Mouse (Mus musculus) B cell, adult 67 days (primary cell): ENCODE data around the gene Olfr1257. TPM values are rescaled to one million over a fixed set of nuclear protein-coding genes. Genes with fewer than 3 reads are reported as not detected.

Source experiments
- total RNA-seq, 2 experiments: library from RNA; stranded (reverse); gene quantifications; 4 replicates each; pipeline ENCODE4 v1.2.4; 2023

Gene Olfr1257
- total RNA-seq = not detected

GRCm38 (mm10) chr2:89878137-89878536 is at the start of gene Olfr1257:
TSS of gene Olfr1257 (plus strand) at chr2:89878437.

GRCm38 (mm10) chr2:89841455-89841854 is 36.8 kb upstream of the Olfr1257 start, which contains the start of gene Olfr1256:
TSS of gene Olfr1256 (minus strand) at chr2:89841555.

GRCm38 (mm10) chr2:89848105-89848504 is 30.1 kb upstream of the Olfr1257 start, which contains the start of gene Olfr48:
TSS of gene Olfr48 (minus strand) at chr2:89848205.

GRCm38 (mm10) chr2:89927009-89927408 is 48.8 kb downstream of the Olfr1257 start, which contains the start of gene Olfr1258:
TSS of gene Olfr1258 (plus strand) at chr2:89927309.

Other genes with a start within 250 kb of the Olfr1257 start
- gene Olfr1249, start 243.5 kb upstream of the Olfr1257 start, total RNA-seq = not detected
- gene Olfr1250, start 217.0 kb upstream of the Olfr1257 start, total RNA-seq = not detected
- gene Olfr1251, start 206.5 kb upstream of the Olfr1257 start, total RNA-seq = not detected
- not detected for gene Olfr1252, start 153.4 kb upstream of the Olfr1257 start, total RNA-seq
- gene Olfr1253, start 121.3 kb upstream of the Olfr1257 start, total RNA-seq = not detected
- gene Olfr1254, start 84.8 kb upstream of the Olfr1257 start, total RNA-seq = not detected
- gene Olfr1255, start 66.4 kb upstream of the Olfr1257 start, total RNA-seq = not detected
- not detected for gene Olfr1256, start 36.9 kb upstream of the Olfr1257 start, total RNA-seq
- not detected for gene Olfr48, start 30.2 kb upstream of the Olfr1257 start, total RNA-seq
- gene Olfr1258, start 48.9 kb downstream of the Olfr1257 start, total RNA-seq = not detected
- not detected for gene Olfr1259, start 70.2 kb downstream of the Olfr1257 start, total RNA-seq
- gene Olfr1260, start 95.9 kb downstream of the Olfr1257 start, total RNA-seq = not detected
- gene Olfr1261, start 112.8 kb downstream of the Olfr1257 start, total RNA-seq = not detected
- not detected for gene Olfr1262, start 121.7 kb downstream of the Olfr1257 start, total RNA-seq
- not detected for gene Olfr1263, start 133.7 kb downstream of the Olfr1257 start, total RNA-seq
- not detected for gene Olfr1264, start 147.1 kb downstream of the Olfr1257 start, total RNA-seq
- not detected for gene Olfr1265, start 156.9 kb downstream of the Olfr1257 start, total RNA-seq
- gene Olfr140, start 185.2 kb downstream of the Olfr1257 start, total RNA-seq = not detected
- gene Olfr1269, start 243.0 kb downstream of the Olfr1257 start, total RNA-seq = not detected